Mouse (Mus musculus): Measurements from ENCODE around the gene 9230104L09Rik.

- TF ChIP-seq POLR2A (IDR thresholded peaks at IDR 0.05; ENCODE audit: low read depth, low read length) = no peak
- TF ChIP-seq CTCF (conservative IDR thresholded peaks at IDR 0.05 in 1 of 2, IDR thresholded peaks at IDR 0.05 in 1 of 2; ENCODE audit: low read depth in 2 of 2, low read length in 2 of 2) = no peak
- TF ChIP-seq ELF1 (IDR thresholded peaks at IDR 0.05; ENCODE audit: low read depth, low read length) = no peak
- TF ChIP-seq USF2 (conservative IDR thresholded peaks at IDR 0.05; ENCODE audit: low read depth, low read length) = no peak
- TF ChIP-seq PAX5 (IDR thresholded peaks at IDR 0.05; ENCODE audit: low read length) = no peak
- TF ChIP-seq MXI1 (IDR thresholded peaks at IDR 0.05; ENCODE audit: low read depth, low read length) = no peak
- no peak for TF ChIP-seq TCF12 (IDR thresholded peaks at IDR 0.05; ENCODE audit: low read depth, low read length)
- no peak for TF ChIP-seq KAT2A (IDR thresholded peaks at IDR 0.05; ENCODE audit: insufficient replicate concordance, low read length)
- TF ChIP-seq MAFK (IDR thresholded peaks at IDR 0.05; ENCODE audit: insufficient replicate concordance, low read length) = no peak
- no peak for TF ChIP-seq E2F4 (IDR thresholded peaks at IDR 0.05; ENCODE audit: insufficient replicate concordance, low read depth, low read length)
Observed at GRCm38 (mm10) chr2:148839224-148839623, 25.6 kb downstream of the 9230104L09Rik start.

Data from CH12.LX (cell line).